Mouse (Mus musculus) CD8-positive naive resting alpha-beta T cell, adult 2 months (primary cell): Measurements from ENCODE around the gene Kcmf1.
A peak's percentile ranks its signal among the peaks of the same experiment; 100 is the strongest.
"Not testable (repeated sequence)": the region's sequence is repeated elsewhere in the genome, so short reads cannot be mapped to it uniquely, and the experiment has no call there.

Experiments
- DNase-seq, 2 experiments: peaks; one replicate each; pipeline ENCODE4 v3.0.0; 2022; ENCODE audit warnings: low read depth in 2 of 2, low spot score in 2 of 2

Gene Kcmf1

GRCm38 (mm10) chr6:72899201-72899780, 488 bp downstream of the Kcmf1 start:
- DNase-seq, result peak; percentile 43 to 49

GRCm38 (mm10) chr6:72898244-72899200, 1.3 kb downstream of the Kcmf1 start:
- DNase-seq, result peak; percentile 61

DNA sequence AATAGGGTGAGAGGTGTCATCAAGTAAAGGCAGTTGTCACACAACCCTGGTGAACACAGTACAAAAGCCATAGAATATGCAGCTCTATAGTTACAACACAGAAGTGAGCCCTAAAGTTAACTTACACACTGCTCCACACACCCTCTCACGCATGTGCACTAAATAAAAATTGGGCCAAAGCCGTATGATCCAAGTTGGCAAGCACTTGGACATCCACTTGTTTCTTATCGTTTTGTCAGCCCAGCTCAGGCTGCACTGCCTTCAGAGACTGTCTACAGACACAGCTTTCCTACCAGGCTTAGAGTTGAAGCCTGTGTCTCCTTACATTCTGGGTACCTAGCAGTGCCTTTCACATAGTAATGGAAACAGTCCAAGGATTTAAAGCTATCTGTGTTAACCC, 4.8 kb downstream of the Kcmf1 start:
- DNase-seq, result no peak

GRCm38 (mm10) chr6:72891238-72891637, 8.5 kb downstream of the Kcmf1 start:
- DNase-seq, result no peak

DNA sequence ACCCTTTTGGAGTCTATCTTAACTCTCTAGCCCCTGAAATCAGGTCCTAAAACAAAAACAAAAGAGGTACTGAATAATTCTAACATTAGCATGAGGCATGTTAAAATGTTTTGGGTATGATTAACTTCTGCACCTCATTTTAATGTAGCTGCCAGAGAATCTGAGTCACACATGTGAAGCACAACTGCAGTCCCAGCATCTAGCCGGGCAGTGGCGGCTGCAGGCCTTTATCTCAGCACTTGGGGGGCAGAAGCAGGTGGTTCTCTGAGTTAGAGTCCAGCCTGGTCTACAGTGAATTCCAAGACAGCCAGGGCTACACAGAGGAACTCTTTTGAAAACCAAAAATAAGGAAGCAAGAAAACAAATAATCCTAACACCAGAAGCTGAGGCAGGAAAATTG, 11.1 kb downstream of the Kcmf1 start:
- DNase-seq, result no peak

DNA sequence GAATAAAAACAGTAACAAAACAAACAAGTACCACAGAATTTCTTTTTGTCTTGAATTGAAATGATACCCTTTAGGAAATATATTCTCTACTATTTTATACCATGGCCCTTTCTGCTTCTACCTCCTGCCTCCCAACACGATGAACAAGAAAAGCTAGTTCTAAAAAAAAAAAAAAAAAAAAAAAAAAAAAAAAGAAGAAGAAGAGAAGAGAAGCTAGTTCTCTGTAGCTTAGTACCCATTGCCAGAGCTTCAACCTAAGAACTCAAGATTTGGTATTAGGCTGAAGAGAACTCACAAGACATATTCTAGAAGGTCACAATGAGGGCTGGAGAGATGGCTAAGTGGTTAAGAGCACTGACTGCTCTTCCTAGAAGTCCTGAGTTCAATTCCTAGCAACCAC, 14.5 kb downstream of the Kcmf1 start:
- DNase-seq, result no peak

- no peak for DNase-seq
These were observed 15.0 kb downstream of the Kcmf1 start for GRCm38 (mm10) chr6:72884767-72885166.

DNA sequence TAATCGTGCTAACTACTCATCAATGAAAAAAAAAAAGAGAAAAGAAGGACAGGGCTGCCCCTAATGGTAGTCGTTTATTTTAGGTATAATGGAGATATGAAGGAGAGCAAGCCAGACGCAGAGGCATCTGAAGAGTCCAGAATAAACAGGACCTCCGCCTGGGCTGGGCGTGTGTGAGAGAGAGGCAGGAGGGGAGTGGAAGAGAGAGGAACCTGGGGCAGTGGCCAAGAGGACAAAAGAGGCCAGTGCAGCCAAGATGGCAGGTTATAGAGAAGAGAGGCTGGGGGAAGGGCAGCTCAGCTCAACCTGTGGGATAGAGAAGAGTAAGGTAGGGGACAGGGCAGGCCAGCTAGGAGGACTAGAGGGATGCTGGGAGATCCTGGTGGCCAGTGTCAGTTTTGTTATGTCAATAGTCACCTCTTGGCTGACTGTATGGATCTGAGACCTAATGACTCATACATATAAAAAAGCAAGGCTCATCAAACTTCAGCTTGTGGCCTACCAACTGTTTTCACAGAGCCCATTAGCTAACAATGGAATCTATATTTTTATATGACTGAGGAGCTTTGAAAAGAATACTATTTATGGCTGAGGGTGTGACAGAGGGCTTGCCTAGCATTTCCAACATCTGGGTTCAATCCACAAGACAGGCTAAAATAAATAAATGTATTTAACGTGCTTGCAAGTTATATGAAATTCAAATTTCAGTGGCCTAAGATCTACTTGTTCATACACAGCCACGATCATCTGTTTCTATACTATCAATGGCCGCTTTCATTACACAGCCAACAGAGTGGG, 16.9 kb downstream of the Kcmf1 start:
- DNase-seq, result no peak

DNA sequence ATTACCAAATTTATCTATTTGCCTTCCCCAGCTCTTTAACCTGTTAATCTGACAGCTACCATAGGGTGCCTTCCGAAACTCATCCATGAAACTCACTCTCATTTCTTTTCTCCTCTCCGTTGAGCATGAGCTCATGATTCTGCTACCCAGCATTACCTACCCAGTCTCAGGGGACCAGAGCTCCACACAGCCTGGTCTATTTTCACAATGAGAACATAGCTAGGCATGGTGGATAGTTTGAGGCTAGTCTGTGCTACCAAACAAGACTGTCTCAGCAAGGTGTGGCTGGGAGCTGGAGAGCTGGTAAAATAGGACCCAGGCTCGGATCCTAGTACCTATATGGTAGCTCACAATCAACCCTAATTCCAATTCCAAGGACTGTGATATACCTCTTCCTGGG, 17.6 kb downstream of the Kcmf1 start:
- no peak for DNase-seq

GRCm38 (mm10) chr6:72881619-72881979, 18.2 kb downstream of the Kcmf1 start:
- no peak for DNase-seq

DNA sequence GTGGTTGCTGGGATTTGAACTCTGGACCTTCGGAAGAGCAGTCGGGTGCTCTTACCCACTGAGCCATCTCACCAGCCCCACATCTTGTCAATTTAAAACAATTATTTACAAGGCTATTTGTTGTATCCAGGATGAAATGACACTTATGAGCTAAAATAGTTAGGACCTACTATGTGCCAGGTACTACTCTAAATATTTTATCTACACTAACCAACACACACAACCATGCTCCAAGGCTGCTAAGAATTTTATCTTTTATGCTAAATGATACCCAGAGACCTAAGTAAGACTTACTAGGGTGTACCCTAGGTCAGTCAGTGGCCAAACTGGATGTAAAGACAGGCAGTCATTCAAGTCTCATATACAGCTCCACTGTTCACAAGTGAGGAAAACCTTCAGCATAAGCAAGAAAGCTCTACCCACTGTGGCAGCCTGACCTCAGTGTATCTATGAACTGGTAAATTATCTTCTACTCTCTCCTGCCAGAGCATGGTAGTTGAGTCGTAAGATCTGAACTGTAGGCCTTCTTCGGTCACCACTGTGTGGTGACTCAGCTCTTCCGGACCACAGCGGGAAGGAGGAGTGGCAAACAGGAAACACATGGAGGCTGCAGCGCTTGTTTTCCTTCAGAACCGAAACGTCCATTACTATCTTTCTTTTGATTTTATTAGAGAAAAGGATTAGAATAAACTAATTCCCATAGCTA, 18.7 kb downstream of the Kcmf1 start:
- peak in 1 of 2 experiments; percentile 25 for DNase-seq

DNA sequence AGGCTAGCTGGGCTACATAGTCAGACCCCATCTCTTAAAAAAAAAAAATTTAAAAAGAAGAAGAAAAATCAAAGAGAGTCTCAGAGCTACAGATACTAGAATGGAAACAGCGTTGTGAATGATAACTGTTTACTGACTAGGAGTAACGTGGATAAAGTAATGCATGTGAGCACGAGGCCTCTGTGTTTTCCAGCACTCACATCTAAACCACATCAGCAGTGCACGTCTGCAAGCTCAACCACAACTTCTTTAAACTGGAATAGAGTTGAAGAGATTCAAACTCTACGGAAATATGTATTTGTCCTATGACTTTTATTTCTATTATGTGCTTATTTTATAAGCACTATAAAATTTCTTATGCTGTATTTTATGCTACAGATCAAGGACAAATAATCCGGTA, 23.1 kb downstream of the Kcmf1 start:
- peak in 1 of 2 experiments; percentile 27 for DNase-seq

- DNase-seq, result no peak
These were observed 26.4 kb downstream of the Kcmf1 start for GRCm38 (mm10) chr6:72873338-72873737.

DNA sequence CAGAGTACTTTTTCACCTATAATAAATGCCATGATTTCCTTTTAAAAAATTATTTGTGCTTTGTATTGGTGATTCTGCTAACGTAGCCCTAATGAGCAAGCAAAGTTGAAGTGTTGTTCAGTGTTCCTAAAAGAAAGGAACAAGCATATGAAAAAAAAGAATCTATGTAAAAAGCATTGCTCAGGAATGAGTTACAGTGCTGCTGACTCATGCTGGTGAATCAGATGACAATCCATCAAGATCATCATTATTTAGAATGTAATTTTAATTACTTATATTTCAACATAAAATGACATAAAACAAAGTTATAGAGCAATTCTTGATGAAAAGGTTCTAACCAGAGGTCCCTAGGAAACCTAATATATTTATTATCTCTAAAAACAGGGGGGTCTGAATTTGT, 27.5 kb downstream of the Kcmf1 start:
- DNase-seq, result no peak

- DNase-seq, result no peak
These were observed 30.2 kb downstream of the Kcmf1 start for GRCm38 (mm10) chr6:72869601-72870000.

GRCm38 (mm10) chr6:72868688-72869087, 31.1 kb downstream of the Kcmf1 start:
- DNase-seq, result no peak

GRCm38 (mm10) chr6:72867746-72868145, 32.0 kb downstream of the Kcmf1 start:
- DNase-seq, result no peak

GRCm38 (mm10) chr6:72866232-72866631, 33.5 kb downstream of the Kcmf1 start:
- DNase-seq, result no peak

DNA sequence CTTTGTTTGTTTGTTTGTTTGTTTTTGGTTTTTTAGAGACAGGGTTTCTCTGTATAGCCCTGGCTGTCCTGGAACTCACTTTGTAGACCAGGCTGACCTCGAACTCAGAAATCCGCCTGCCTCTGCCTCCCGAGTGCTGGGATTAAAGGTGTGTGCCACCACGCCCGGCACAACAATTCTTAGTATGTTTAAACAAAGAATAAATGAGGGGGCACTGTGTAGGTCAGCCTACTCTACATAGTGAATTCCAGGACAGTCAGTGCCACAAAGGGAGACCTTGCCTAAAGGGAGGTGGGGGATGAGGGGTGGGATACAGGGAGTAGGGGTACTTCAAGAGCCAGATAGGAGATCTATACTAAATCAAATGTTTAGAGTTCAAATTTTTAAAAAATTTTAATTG, 37.1 kb downstream of the Kcmf1 start:
- DNase-seq, result not testable (repeated sequence)

DNA sequence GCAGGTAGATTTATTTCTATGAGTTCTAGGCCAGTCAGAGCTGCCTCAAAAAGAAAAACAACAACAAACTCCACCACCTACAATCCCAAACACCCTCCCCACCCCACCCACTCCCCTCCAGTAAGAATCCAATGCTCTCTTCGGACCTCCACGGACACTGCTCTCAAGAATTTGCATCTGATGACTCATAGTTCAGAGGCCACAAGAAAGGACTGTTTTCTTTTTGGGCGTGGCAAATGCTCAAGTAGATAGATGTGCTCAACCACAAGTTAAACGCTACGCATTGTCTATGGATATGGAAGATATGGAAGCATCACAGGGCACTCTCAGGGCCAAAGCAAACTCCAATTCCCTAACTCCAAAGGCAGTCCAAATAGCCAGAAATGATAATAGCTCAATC, 45.5 kb downstream of the Kcmf1 start:
- no peak for DNase-seq

DNA sequence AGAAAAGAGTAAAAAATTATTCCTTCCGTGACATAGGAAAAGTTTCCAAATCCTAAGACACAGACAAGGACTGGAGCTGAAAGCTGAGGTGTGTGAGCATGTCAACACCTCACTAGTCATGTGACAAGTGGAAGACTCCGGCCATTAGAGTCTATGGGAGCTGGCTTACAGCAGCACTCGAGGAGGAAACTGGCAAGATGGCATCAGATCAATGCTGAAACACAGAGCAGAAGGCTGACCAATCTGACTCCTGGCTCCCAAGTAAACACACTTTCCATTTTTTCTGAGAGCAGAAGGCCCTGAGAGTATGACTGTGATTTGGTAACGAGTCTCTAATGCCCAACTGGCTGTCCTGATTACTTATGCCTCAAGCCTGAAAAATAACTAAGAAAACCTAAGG, 47.6 kb downstream of the Kcmf1 start:
- DNase-seq, result no peak
